Mouse (Mus musculus): Measurements from ENCODE around the gene Sun1.

GRCm38 (mm10) chr5:139227236-139227635 lies 26.8 kb downstream of the Sun1 start:
- TF ChIP-seq CTCF (IDR thresholded peaks at IDR 0.05; ENCODE audit: borderline replicate concordance, insufficient read depth, low read depth, low read length) = no peak
- no peak for TF ChIP-seq POLR2A (IDR thresholded peaks at IDR 0.05; ENCODE audit: borderline replicate concordance, insufficient read depth, low read length)

Data from cerebellum, adult 2 months (tissue).